Mouse (Mus musculus) liver, postnatal 0 days (tissue): Measurements from ENCODE around the gene Map2k1.

Experiments used
- CTCF ChIP-seq: sonication (generic); IDR thresholded peaks from 2 replicates; pipeline ENCODE4 v1.5.1; 2016; ENCODE audit warnings: antibody characterized with exemption, low read depth
- EP300 ChIP-seq: IDR thresholded peaks from 2 replicates; pipeline ENCODE4 v1.6.1; 2016; ENCODE audit warnings: antibody characterized with exemption, low read depth, mild to moderate bottlenecking

DNA sequence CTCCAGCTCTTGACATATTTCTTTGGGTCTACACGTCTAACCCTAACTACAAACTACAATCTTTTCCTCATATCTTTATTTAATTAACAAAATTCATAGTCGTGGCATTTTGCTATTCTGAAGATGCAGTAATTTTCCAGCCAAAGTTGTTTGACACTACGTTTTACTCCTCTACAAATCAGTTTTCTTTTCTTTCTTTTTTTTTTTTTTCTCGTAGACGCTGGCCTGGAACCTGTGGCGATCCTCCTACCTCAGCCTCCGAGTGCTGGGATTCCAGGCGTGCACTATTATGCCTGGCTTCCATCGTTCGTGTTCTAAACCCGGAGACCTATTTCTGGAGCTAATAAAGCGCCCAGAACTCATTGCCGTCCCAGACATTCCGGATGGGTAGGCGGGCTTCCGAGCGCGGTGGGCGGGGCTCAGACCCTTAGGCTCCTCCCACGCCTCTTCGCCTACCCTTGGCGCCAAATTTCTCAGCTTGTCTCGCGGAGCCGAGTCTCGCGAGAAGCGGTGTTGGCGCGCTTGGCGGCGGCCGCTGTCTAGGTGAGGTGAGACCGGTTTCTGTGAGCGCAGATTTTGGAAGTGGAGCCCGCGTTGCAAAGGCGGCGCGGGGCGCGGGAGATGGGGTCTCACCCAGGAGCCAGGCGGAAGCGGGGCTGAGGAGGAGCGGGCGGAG lies 27.8 kb upstream of the Map2k1 start, which contains the start of gene Tipin:
- TF ChIP-seq CTCF (no peak), EP300 (peak; percentile 88)
